Mouse (Mus musculus) midbrain, embryonic 11.5 days (tissue): ENCODE measurements around the gene Cpxm1. TPM values are rescaled to one million over a fixed set of nuclear protein-coding genes. Genes with fewer than 3 reads are reported as not detected.

Source experiments
- ATAC-seq: fragments of 200-750 bp; cut with Nextera tagmentation; 2 replicates; pipeline ENCODE4 v1.8.0; 2017; ENCODE audit warnings: moderate TSS enrichment, moderate library complexity; ENCODE audit not compliant: low FRiP score
- DNase-seq: peaks from one replicate; pipeline ENCODE4 v3.0.0; 2015; ENCODE audit warnings: low spot score; ENCODE audit errors: missing footprints
- H3K27ac ChIP-seq: fragments of 300-500 bp; sonication (generic); 2 replicates; pipeline ENCODE4 v1.5.1; 2014; ENCODE audit warnings: low read depth, low read length
- H3K27me3 ChIP-seq: fragments of 300-500 bp; sonication (generic); 2 replicates; pipeline ENCODE4 v1.6.1; 2014; ENCODE audit warnings: mild to moderate bottlenecking, low read length, moderate library complexity, mixed read lengths; ENCODE audit not compliant: control insufficient read depth, insufficient read depth
- H3K36me3 ChIP-seq: fragments of 300-500 bp; sonication (generic); 2 replicates; pipeline ENCODE4 v1.6.1; 2014; ENCODE audit warnings: mild to moderate bottlenecking, low read length, moderate library complexity, mixed read lengths; ENCODE audit not compliant: control insufficient read depth, insufficient read depth
- H3K4me1 ChIP-seq: fragments of 300-500 bp; sonication (generic); 2 replicates; pipeline ENCODE4 v1.6.1; 2014; ENCODE audit warnings: low read length; ENCODE audit not compliant: control insufficient read depth, insufficient read depth
- H3K4me2 ChIP-seq: fragments of 300-500 bp; sonication (generic); 2 replicates; pipeline ENCODE4 v1.6.1; 2014; ENCODE audit warnings: mild to moderate bottlenecking, moderate library complexity
- H3K4me3 ChIP-seq: fragments of 300-500 bp; sonication (generic); 2 replicates; pipeline ENCODE4 v1.5.1; 2014; ENCODE audit warnings: low read depth, low read length
- H3K9ac ChIP-seq: fragments of 300-500 bp; sonication (generic); 2 replicates; pipeline ENCODE4 v1.6.1; 2014; ENCODE audit warnings: low read length
- H3K9me3 ChIP-seq: fragments of 300-500 bp; sonication (generic); 2 replicates; pipeline ENCODE4 v1.6.1; 2016; ENCODE audit warnings: low read length; ENCODE audit not compliant: control insufficient read depth
- WGBS: fragments of 180-500 bp; shearing (Covaris S2); extraction: QIAGEN DNeasy Blood & Tissue Kit; methylation state at CpG from one replicate; pipeline ENCODE4 v1.1.7; 2014; 5-methylcytosine and 5-hydroxymethylcytosine counted together
- polyA plus RNA-seq: library from polyadenylated mRNA; unstranded; fragments of >200 nt; fragmentation: Nextera tagmentation; extraction: Ambion mirVana; gene quantifications from 2 replicates; pipeline ENCODE4 v1.2.1, GENCODE M21; 2014

The Cpxm1 gene
- polyA plus RNA-seq, 1 experiment from 2014 or later, result 26.7 TPM

- Histone ChIP-seq H3K9ac (peak overlapping the region; percentile 76), H3K4me1 (peaks cover 12% of the 10 kb centered on the region), H3K36me3 (no peaks in the 10 kb centered on the region; the same call in 1 of the 2 replicates), H3K4me3 (peak overlapping the region; percentile 60), H3K27me3 (no peaks in the 10 kb centered on the region), H3K4me2 (peak overlapping the region; percentile 83), H3K9me3 (no peaks in the 10 kb centered on the region), H3K27ac (no peak overlapping the region)
- WGBS, result 61% methylated on average over 5 of the region's 5 CpGs
- ATAC-seq (no peak), DNase-seq (peak; percentile 86)
Measured at GRCm38 (mm10) chr2:130425112-130425511, 27.7 kb upstream of the Cpxm1 start.

GRCm38 (mm10) chr2:130424126-130424853 is 26.9 kb upstream of the Cpxm1 start, which contains the start of the genes Vps16 and Pced1a:
TSS of gene Vps16 (plus strand) at chr2:130424339.
TSS of gene Pced1a (minus strand) at chr2:130424701.
- no peaks in the 10 kb centered on the region for H3K27me3 ChIP-seq
- peaks cover 12% of the 10 kb centered on the region for H3K4me1 ChIP-seq
- no peaks in the 10 kb centered on the region for H3K9me3 ChIP-seq
- ATAC-seq (peak; percentile 96), DNase-seq (peak; percentile 100)
- peak within 1 kb of the TSS; percentile 60 for H3K4me3 ChIP-seq
- H3K4me2 ChIP-seq, result peak within 1 kb of the TSS; percentile 83
- WGBS, result under 1% methylated on average over 58 of the region's 58 CpGs
- H3K9ac ChIP-seq, result peak within 1 kb of the TSS; percentile 76
- H3K36me3 ChIP-seq, result no peaks in the 10 kb centered on the region; the same call in 1 of the 2 replicates
- peak within 1 kb of the TSS; percentile 58 for H3K27ac ChIP-seq

GRCm38 (mm10) chr2:130423397-130424125 is 26.2 kb upstream of the Cpxm1 start:
- H3K27me3 ChIP-seq, result no peaks in the 10 kb centered on the region
- peak; percentile 76 for ATAC-seq

GRCm38 (mm10) chr2:130421781-130422620 is 24.6 kb upstream of the Cpxm1 start:
- ATAC-seq, result no peak
- no peaks in the 10 kb centered on the region; the same call in 1 of the 2 replicates for H3K36me3 ChIP-seq
- no peaks in the 10 kb centered on the region for H3K27me3 ChIP-seq
- 95% methylated on average over 26 of the region's 26 CpGs for WGBS
- peaks cover 12% of the 10 kb centered on the region for H3K4me1 ChIP-seq
- no peak overlapping the region for H3K4me2 ChIP-seq
- no peak overlapping the region for H3K27ac ChIP-seq
- H3K9ac ChIP-seq, result no peak overlapping the region
- H3K4me3 ChIP-seq, result no peak overlapping the region
- no peaks in the 10 kb centered on the region for H3K9me3 ChIP-seq
- no peak for DNase-seq

More at GRCm38 (mm10) chr2:130423397-130424125, 26.2 kb upstream of the Cpxm1 start:
- Histone ChIP-seq H3K36me3 (no peaks in the 10 kb centered on the region; the same call in 1 of the 2 replicates), H3K9me3 (no peaks in the 10 kb centered on the region), H3K4me2 (peak overlapping the region; percentile 83), H3K27ac (peak overlapping the region; percentile 58), H3K9ac (peak overlapping the region; percentile 76), H3K4me3 (peak overlapping the region; percentile 60), H3K4me1 (peaks cover 12% of the 10 kb centered on the region)
- peak; percentile 87 for DNase-seq
- WGBS, result 16% methylated on average over 49 of the region's 49 CpGs

GRCm38 (mm10) chr2:130414094-130414856 is 16.9 kb upstream of the Cpxm1 start:
- H3K36me3 ChIP-seq, result no peaks in the 10 kb centered on the region; the same call in 1 of the 2 replicates

GRCm38 (mm10) chr2:130412775-130413174 is 15.4 kb upstream of the Cpxm1 start:
- Histone ChIP-seq H3K4me3 (no peak overlapping the region), H3K9ac (no peak overlapping the region), H3K27ac (no peak overlapping the region), H3K4me2 (no peak overlapping the region), H3K9me3 (no peaks in the 10 kb centered on the region), H3K4me1 (no peaks in the 10 kb centered on the region), H3K36me3 (no peaks in the 10 kb centered on the region; the same call in 1 of the 2 replicates), H3K27me3 (no peaks in the 10 kb centered on the region)
- 80% methylated on average over 3 of the region's 3 CpGs for WGBS
- DNase-seq (no peak), ATAC-seq (no peak)

More at GRCm38 (mm10) chr2:130414094-130414856, 16.9 kb upstream of the Cpxm1 start:
- Histone ChIP-seq H3K9me3 (no peaks in the 10 kb centered on the region), H3K27ac (no peak overlapping the region), H3K4me1 (no peaks in the 10 kb centered on the region), H3K9ac (no peak overlapping the region), H3K27me3 (no peaks in the 10 kb centered on the region), H3K4me2 (no peak overlapping the region), H3K4me3 (no peak overlapping the region)
- DNase-seq, result no peak
- no peak for ATAC-seq
- 73% methylated on average over 6 of the region's 6 CpGs for WGBS

GRCm38 (mm10) chr2:130411558-130412495 is 14.5 kb upstream of the Cpxm1 start:
- Histone ChIP-seq H3K4me2 (no peak overlapping the region), H3K27ac (no peak overlapping the region), H3K4me3 (no peak overlapping the region), H3K9me3 (no peaks in the 10 kb centered on the region), H3K9ac (no peak overlapping the region), H3K36me3 (no peaks in the 10 kb centered on the region; the same call in 1 of the 2 replicates), H3K4me1 (no peaks in the 10 kb centered on the region), H3K27me3 (no peaks in the 10 kb centered on the region)
- peak; percentile 98 for DNase-seq
- WGBS, result 39% methylated on average over 16 of the region's 16 CpGs
- peak; percentile 84 for ATAC-seq
